Mouse (Mus musculus): ENCODE measurements around the gene 4930402H24Rik.

DNA sequence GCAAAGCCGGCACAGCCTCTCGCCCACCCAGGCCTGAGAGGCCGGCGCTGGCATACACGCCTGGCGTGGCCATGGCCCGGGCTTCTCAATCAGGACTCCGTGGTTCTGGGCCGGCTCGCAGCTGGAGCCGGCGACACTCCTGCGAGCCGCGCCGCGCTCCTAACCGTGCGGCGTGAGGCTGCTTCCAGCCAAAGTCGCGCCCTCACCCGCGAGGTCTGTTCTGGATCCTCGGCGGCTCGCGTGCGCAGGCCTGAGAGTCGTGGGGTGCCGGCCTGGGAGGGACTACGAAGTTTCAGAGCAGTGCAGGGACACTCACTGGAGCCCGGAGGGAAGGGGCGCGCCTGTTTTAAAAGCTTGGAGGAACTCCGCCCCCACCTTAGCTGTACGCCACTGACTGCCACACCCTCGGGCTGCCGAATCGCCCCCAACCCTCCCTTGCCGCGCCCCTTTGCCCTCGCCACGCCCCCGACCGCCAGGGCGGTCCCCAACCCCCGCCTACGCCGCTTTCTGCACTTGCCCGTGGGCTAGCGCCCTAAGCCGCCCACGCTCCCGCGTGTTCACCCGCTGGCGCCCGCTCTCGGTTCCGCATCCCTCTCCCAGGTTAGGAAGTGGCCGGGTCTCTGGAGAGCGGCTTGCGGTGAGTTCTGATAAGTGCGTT lies 208.9 kb downstream of the 4930402H24Rik start, which contains the start of gene Slc4a11:
- TF ChIP-seq CTCF (conservative IDR thresholded peaks at IDR 0.05; ENCODE audit: low read length) (no peak), NANOG (IDR thresholded peaks at IDR 0.05; ENCODE audit: borderline replicate concordance, low read length) (no peak), POU5F1 (IDR thresholded peaks at IDR 0.05; ENCODE audit: borderline replicate concordance, low read length) (no peak)
